Mouse (Mus musculus): ENCODE data around the gene Bst2. TPM values are rescaled to one million over a fixed set of nuclear protein-coding genes. Genes with fewer than 3 reads are reported as not detected.
A peak's percentile ranks its signal among the peaks of the same experiment; 100 is the strongest.

The Bst2 gene
- polyA plus RNA-seq, 1 experiment from 2014 or later, result 2.2 TPM

DNA sequence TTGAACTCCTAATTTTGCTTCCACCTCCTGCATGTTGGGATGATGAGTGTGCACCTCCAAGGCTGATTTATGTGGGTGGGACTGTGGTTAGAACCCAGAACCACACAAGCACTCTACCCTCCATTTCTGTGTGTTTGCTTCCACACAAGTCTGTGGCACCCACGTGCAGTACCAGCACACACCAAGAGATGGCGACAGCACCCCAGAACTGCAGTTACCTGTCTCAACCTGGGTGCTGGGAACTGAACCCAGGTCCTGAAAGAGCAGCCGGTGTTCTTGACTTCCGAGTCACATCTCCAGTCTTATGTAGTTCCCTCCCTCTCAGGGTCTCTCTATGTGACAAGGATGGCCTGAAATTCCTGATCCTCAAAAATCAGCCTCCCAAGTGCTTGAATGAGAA lies 26.7 kb upstream of the Bst2 start:
- 0 out of 2 replicates have a peak, but pooled peaks cover 5% of the 10 kb centered on the region for H3K4me1 ChIP-seq (replicated peaks; ENCODE audit: control insufficient read depth, insufficient read depth, low read length)
- no peak overlapping the region for H3K27ac ChIP-seq (ENCODE audit: low read depth, low read length)
- WGBS, result 87% methylated on average over 4 of the region's 4 CpGs
- H3K4me3 ChIP-seq (ENCODE audit: low read depth, low read length), result no peak overlapping the region
- H3K9me3 ChIP-seq (ENCODE audit: control insufficient read depth, low read length), result no peaks in the 10 kb centered on the region
- H3K9ac ChIP-seq (ENCODE audit: low read depth, low read length), result no peak overlapping the region
- H3K36me3 ChIP-seq (ENCODE audit: control insufficient read depth, insufficient read depth, low read length), result no peaks in the 10 kb centered on the region
- ATAC-seq (ENCODE audit: low FRiP score) (no peak), DNase-seq (ENCODE audit: low spot score) (no peak)
- no peak overlapping the region for H3K4me2 ChIP-seq (replicated peaks; ENCODE audit: low read depth, low read length)
- H3K27me3 ChIP-seq (ENCODE audit: control insufficient read depth, insufficient read depth, low read length), result peaks cover 50% of the 10 kb centered on the region

DNA sequence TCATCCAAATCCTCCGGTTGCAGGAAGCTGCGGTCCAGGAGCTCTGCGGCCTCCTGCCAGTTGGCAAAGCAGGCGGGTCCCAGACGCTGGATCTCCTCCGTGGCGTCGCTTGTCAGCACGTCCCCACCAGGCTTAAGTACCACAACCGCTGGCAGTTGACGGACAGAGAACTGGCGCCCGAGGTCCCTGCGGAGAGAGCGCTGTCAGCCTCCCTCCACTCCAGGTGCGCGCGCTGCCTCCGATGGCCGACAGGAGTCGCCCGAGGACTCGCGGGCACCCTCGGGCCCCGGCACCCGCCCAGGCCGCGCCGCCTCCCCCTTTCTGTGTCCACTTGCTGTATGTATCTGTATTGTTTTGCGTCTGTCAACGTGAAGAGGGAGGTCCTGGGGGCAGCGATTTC lies 25.5 kb upstream of the Bst2 start:
- Histone ChIP-seq H3K4me3 (ENCODE audit: low read depth, low read length) (peak overlapping the region; percentile 18), H3K36me3 (ENCODE audit: control insufficient read depth, insufficient read depth, low read length) (no peaks in the 10 kb centered on the region), H3K9ac (ENCODE audit: low read depth, low read length) (no peak overlapping the region), H3K9me3 (ENCODE audit: control insufficient read depth, low read length) (no peaks in the 10 kb centered on the region), H3K4me2 (replicated peaks; ENCODE audit: low read depth, low read length) (peak overlapping the region; percentile 23), H3K27me3 (ENCODE audit: control insufficient read depth, insufficient read depth, low read length) (peaks cover 58% of the 10 kb centered on the region), H3K4me1 (replicated peaks; ENCODE audit: control insufficient read depth, insufficient read depth, low read length) (peaks cover 2% of the 10 kb centered on the region; the same call in 1 of the 2 replicates), H3K27ac (ENCODE audit: low read depth, low read length) (no peak overlapping the region)
- ATAC-seq (ENCODE audit: low FRiP score) (peak; percentile 53; the same call in 1 of the 2 replicates), DNase-seq (ENCODE audit: low spot score) (peak; percentile 77)
- 1% methylated on average over 33 of the region's 33 CpGs for WGBS

- ATAC-seq (ENCODE audit: low FRiP score) (no peak), DNase-seq (ENCODE audit: low spot score) (peak; percentile 87)
- Histone ChIP-seq H3K27me3 (ENCODE audit: control insufficient read depth, insufficient read depth, low read length) (peaks cover 71% of the 10 kb centered on the region), H3K9ac (ENCODE audit: low read depth, low read length) (no peak overlapping the region), H3K4me1 (replicated peaks; ENCODE audit: control insufficient read depth, insufficient read depth, low read length) (peaks cover 2% of the 10 kb centered on the region; the same call in 1 of the 2 replicates), H3K9me3 (ENCODE audit: control insufficient read depth, low read length) (no peaks in the 10 kb centered on the region), H3K27ac (ENCODE audit: low read depth, low read length) (no peak overlapping the region), H3K4me2 (replicated peaks; ENCODE audit: low read depth, low read length) (no peak overlapping the region), H3K36me3 (ENCODE audit: control insufficient read depth, insufficient read depth, low read length) (no peaks in the 10 kb centered on the region), H3K4me3 (ENCODE audit: low read depth, low read length) (no peak overlapping the region)
- WGBS, result 4% methylated on average over 15 of the region's 15 CpGs
These were observed 24.1 kb upstream of the Bst2 start for GRCm38 (mm10) chr8:71561401-71561800.

- H3K4me1 ChIP-seq (replicated peaks; ENCODE audit: control insufficient read depth, insufficient read depth, low read length), result peaks cover 2% of the 10 kb centered on the region; the same call in 1 of the 2 replicates
- no peak overlapping the region for H3K27ac ChIP-seq (ENCODE audit: low read depth, low read length)
- H3K9me3 ChIP-seq (ENCODE audit: control insufficient read depth, low read length), result no peaks in the 10 kb centered on the region
- WGBS, result 81% methylated on average over 5 of the region's 5 CpGs
- no peak for DNase-seq (ENCODE audit: low spot score)
- no peak overlapping the region for H3K4me3 ChIP-seq (ENCODE audit: low read depth, low read length)
- no peaks in the 10 kb centered on the region for H3K36me3 ChIP-seq (ENCODE audit: control insufficient read depth, insufficient read depth, low read length)
- ATAC-seq (ENCODE audit: low FRiP score), result no peak
- H3K27me3 ChIP-seq (ENCODE audit: control insufficient read depth, insufficient read depth, low read length), result peaks cover 75% of the 10 kb centered on the region
- no peak overlapping the region for H3K9ac ChIP-seq (ENCODE audit: low read depth, low read length)
- no peak overlapping the region for H3K4me2 ChIP-seq (replicated peaks; ENCODE audit: low read depth, low read length)
These were observed 23.5 kb upstream of the Bst2 start for GRCm38 (mm10) chr8:71560765-71561164.

DNA sequence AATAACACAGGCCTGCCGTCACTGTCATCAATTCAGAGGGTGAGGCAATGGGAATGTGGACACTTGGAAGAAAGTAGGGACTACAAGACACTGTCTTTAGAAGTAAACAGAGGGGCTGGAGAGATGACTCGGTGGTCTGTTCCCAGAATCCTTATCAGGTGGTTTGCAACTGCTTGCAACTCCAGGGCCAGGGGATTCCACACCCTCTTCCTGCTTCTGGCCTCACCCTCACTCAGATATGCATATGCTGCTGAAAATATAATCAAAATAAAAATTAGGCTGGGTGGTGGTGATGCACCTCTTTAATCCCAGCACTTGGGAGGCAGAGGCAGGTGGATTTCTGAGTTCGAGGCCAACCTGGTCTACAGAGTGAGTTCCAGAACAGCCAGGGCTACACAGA lies 22.8 kb upstream of the Bst2 start:
- DNase-seq (ENCODE audit: low spot score) (no peak), ATAC-seq (ENCODE audit: low FRiP score) (no peak)
- Histone ChIP-seq H3K9me3 (ENCODE audit: control insufficient read depth, low read length) (no peaks in the 10 kb centered on the region), H3K4me2 (replicated peaks; ENCODE audit: low read depth, low read length) (no peak overlapping the region), H3K36me3 (ENCODE audit: control insufficient read depth, insufficient read depth, low read length) (no peaks in the 10 kb centered on the region), H3K9ac (ENCODE audit: low read depth, low read length) (no peak overlapping the region), H3K27me3 (ENCODE audit: control insufficient read depth, insufficient read depth, low read length) (peaks cover 78% of the 10 kb centered on the region), H3K4me3 (ENCODE audit: low read depth, low read length) (no peak overlapping the region), H3K27ac (ENCODE audit: low read depth, low read length) (no peak overlapping the region), H3K4me1 (replicated peaks; ENCODE audit: control insufficient read depth, insufficient read depth, low read length) (peaks cover 2% of the 10 kb centered on the region; the same call in 1 of the 2 replicates)
- WGBS, result 81% methylated on average over 3 of the region's 3 CpGs

DNA sequence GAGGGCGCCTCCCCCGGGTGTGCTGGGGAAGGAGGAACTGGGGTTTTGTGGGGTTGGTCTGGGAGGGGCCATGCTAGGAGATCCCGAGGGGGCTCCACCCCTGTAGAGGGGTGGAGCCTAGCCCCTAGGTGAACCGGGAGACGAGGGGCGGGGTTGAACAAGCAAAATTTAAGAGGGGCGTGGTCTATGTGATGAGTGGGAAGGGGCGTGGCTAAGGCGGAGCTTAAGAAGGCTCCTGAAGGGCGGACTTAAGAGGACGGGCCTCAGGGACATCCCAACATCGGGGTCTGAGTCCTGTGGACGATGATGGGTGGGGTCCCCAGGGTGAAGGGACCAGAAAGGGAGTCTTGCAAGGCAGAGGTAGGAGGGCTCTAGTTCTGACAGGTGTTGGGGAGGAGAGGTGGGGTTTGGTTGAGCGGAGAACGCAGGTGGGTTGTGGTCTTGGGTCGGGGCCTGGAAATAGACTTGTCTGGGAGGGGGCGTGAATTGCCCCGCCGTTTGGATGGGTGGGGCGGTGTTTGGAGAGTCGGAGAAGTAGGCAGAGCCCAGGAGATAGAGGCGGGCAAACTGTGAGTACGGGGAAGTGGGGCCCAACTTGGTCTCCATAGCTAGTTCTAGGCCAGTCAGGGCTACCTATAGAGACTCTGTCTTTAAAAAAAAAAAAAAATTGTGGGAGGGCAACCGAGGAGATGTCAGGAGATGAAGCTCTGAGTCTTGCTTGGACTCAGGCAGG lies 21.9 kb upstream of the Bst2 start:
- peak; percentile 36; the same call in 1 of the 2 replicates for ATAC-seq (ENCODE audit: low FRiP score)

GRCm38 (mm10) chr8:71558071-71558957 lies 21.1 kb upstream of the Bst2 start, which contains the start of gene Tmem221:
Gene Tmem221, minus strand, starts transcription at chr8:71558871.
- Histone ChIP-seq H3K9me3 (ENCODE audit: control insufficient read depth, low read length) (no peaks in the 10 kb centered on the region), H3K27ac (ENCODE audit: low read depth, low read length) (no peak within 1 kb of the TSS), H3K27me3 (ENCODE audit: control insufficient read depth, insufficient read depth, low read length) (peaks cover 75% of the 10 kb centered on the region), H3K4me2 (replicated peaks; ENCODE audit: low read depth, low read length) (peak within 1 kb of the TSS; percentile 38), H3K36me3 (ENCODE audit: control insufficient read depth, insufficient read depth, low read length) (no peaks in the 10 kb centered on the region), H3K4me1 (replicated peaks; ENCODE audit: control insufficient read depth, insufficient read depth, low read length) (peaks cover 2% of the 10 kb centered on the region; the same call in 1 of the 2 replicates), H3K9ac (ENCODE audit: low read depth, low read length) (peak within 1 kb of the TSS; percentile 7; the same call in 1 of the 2 replicates), H3K4me3 (ENCODE audit: low read depth, low read length) (peak within 1 kb of the TSS; percentile 23)
- 4% methylated on average over 70 of the region's 70 CpGs for WGBS
- ATAC-seq (ENCODE audit: low FRiP score) (peak; percentile 4; the same call in 1 of the 2 replicates), DNase-seq (ENCODE audit: low spot score) (peak; percentile 32)

More for the DNA sequence above, 21.9 kb upstream of the Bst2 start:
- Histone ChIP-seq H3K27ac (ENCODE audit: low read depth, low read length) (no peak overlapping the region), H3K27me3 (ENCODE audit: control insufficient read depth, insufficient read depth, low read length) (peaks cover 78% of the 10 kb centered on the region), H3K4me2 (replicated peaks; ENCODE audit: low read depth, low read length) (peak overlapping the region; percentile 38), H3K36me3 (ENCODE audit: control insufficient read depth, insufficient read depth, low read length) (no peaks in the 10 kb centered on the region), H3K4me1 (replicated peaks; ENCODE audit: control insufficient read depth, insufficient read depth, low read length) (peaks cover 2% of the 10 kb centered on the region; the same call in 1 of the 2 replicates), H3K9ac (ENCODE audit: low read depth, low read length) (no peak overlapping the region; the same call in 1 of the 2 replicates), H3K4me3 (ENCODE audit: low read depth, low read length) (peak overlapping the region; percentile 23), H3K9me3 (ENCODE audit: control insufficient read depth, low read length) (no peaks in the 10 kb centered on the region)
- peak; percentile 69 for DNase-seq (ENCODE audit: low spot score)
- WGBS, result 2% methylated on average over 24 of the region's 24 CpGs

- no peak for DNase-seq (ENCODE audit: low spot score)
- H3K9me3 ChIP-seq (ENCODE audit: control insufficient read depth, low read length), result no peaks in the 10 kb centered on the region
- no peak overlapping the region for H3K4me3 ChIP-seq (ENCODE audit: low read depth, low read length)
- H3K27ac ChIP-seq (ENCODE audit: low read depth, low read length), result no peak overlapping the region
- H3K9ac ChIP-seq (ENCODE audit: low read depth, low read length), result no peak overlapping the region
- ATAC-seq (ENCODE audit: low FRiP score), result no peak
- no peaks in the 10 kb centered on the region; the same call in 1 of the 2 replicates for H3K4me1 ChIP-seq (replicated peaks; ENCODE audit: control insufficient read depth, insufficient read depth, low read length)
- 91% methylated on average over 2 of the region's 2 CpGs for WGBS
- no peak overlapping the region for H3K4me2 ChIP-seq (replicated peaks; ENCODE audit: low read depth, low read length)
- H3K36me3 ChIP-seq (ENCODE audit: control insufficient read depth, insufficient read depth, low read length), result no peaks in the 10 kb centered on the region
- peaks cover 42% of the 10 kb centered on the region for H3K27me3 ChIP-seq (ENCODE audit: control insufficient read depth, insufficient read depth, low read length)
These were observed 17.4 kb upstream of the Bst2 start for GRCm38 (mm10) chr8:71554644-71555043.

Data from hindbrain, embryonic 11.5 days (tissue).